Mouse (Mus musculus) erythroblast, embryonic 14.5 days (primary cell): ENCODE measurements at regions not wholly inside any gene's neighbourhood (a gene's known extent, or its start where the extent isn't known, plus 50 kb on each side); places are given as distances from the start of the nearest gene placed in this dataset.

Source experiments
- GATA1 ChIP-seq: IDR thresholded peaks from 2 replicates; pipeline ENCODE4 v1.6.1; 2012; ENCODE audit warnings: low read length, inconsistent platforms, mixed read lengths
- TAL1 ChIP-seq: IDR thresholded peaks from 3 replicates; pipeline ENCODE4 v1.6.1; 2012; ENCODE audit warnings: low read length, inconsistent platforms, mixed read lengths

DNA sequence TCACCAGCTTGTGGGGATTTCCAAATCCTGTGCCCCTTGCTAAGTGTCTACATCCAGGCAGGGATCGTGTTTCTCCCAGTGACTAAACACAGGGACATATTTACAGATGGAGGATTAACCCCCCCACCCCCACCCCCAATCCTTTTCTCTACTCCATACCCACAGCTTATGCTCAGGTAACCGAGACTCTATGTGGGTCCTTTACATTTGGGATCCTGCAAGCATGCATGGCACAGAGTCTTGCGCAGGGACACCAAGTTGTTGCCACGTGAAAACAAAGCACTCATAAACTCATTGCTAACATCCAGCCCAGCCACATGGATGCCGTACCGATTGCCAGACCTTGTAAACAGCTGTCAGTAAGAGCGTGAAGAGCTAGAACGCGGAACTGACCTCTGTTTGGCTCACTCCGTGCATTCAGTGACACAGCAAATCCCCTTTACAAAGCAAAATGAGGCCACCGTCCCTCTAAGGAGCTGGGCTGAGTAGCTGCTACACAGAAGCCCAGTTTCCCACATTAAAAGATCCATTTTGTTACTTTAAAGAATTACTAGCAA, 1204.9 kb upstream of the A1bg start:
- TF ChIP-seq TAL1 (no peak), GATA1 (no peak)
